Mouse (Mus musculus) frontal cortex, adult (tissue): ENCODE measurements at regions not wholly inside any gene's neighbourhood (a gene's known extent, or its start where the extent isn't known, plus 50 kb on each side); places are given as distances from the start of the nearest gene placed in this dataset.
"Not testable (repeated sequence)": the region's sequence is repeated elsewhere in the genome, so short reads cannot be mapped to it uniquely, and the experiment has no call there.

ENCODE experiments used
- ATAC-seq: cut with Nextera tagmentation; 2 replicates; pipeline ENCODE4 v1.9.2; 2017; ENCODE audit warnings: mild to moderate bottlenecking, moderate library complexity, mixed read lengths; ENCODE audit not compliant: low TSS enrichment

GRCm38 (mm10) chr13:52196917-52197316 lies 334.2 kb downstream of the Diras2 start:
- ATAC-seq = no peak

DNA sequence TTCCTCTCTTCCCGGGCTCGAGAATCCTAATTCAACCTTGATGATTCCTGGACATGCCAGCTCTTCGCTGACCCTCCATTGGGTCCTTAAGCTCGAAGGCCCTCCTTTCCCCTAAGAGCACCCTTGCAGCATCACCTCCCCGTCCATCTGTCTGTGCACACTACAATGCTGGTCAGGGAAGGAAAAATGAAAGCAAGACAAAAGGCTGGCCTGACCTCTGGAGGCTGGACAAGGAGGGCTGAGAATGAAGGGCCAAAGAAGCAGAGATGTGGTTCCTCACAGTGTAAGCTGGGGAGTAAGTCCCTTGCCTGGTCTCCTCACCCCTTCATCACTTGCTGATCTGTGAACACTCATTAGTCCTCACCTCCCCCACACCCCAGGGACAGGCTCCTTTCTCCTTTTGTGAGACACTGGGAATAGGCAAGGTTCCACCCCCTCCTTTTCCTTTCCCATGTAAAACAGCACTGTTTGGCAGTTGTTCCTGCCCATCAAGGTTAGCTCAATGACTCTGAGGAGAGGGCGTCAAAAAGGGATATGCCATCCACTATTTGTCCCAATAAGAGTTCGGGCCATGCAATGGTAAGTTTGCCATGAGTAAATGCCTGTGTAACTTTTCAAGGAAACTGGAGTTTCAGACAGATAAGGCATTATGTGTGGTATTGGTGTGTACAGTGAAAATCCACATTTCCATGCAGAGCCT lies 332.3 kb downstream of the Diras2 start:
- no peak for ATAC-seq

DNA sequence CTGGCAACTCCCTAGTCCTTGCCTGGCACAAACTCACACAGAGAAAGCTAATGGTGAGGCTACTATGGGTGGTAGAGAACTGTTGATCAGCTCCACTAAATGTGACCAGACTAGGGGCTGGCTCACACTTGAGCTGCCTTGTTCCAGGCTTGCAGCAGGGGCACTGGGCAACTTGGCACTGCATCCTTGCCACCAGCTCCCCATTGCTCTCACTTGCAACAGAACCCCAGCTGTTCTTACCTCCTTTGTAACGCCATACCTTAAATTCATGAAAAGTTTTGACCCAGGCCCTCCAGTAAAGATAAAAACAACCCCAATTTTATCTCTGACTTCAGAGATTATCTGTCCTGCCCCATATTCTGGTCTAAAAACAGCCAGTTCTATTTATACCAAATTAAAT lies 328.7 kb downstream of the Diras2 start:
- no peak for ATAC-seq

DNA sequence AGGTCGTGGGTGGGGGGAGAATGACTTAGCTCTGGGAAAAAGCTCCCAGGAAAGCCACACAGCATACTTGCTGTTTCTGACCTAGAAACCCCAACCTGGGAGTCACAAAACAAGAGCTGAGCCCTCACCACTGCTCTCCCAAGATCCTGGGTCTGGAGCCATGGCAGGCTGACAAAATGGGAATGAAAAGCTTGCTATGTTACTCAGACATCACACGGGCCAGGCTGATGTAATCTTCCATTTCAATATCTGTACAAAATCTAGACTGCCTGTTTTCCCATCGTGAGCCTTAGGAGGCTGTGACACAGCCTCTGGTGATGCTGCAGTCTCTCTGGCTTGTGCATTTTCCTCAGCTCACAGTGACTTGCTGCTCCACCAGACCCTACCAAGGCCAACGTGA lies 325.1 kb downstream of the Diras2 start:
- ATAC-seq = no peak

- ATAC-seq = no peak
Observed at GRCm38 (mm10) chr13:52216343-52216742, 314.7 kb downstream of the Diras2 start.

GRCm38 (mm10) chr13:52217066-52217465 lies 314.0 kb downstream of the Diras2 start:
- no peak for ATAC-seq

GRCm38 (mm10) chr13:52217741-52218140 lies 313.3 kb downstream of the Diras2 start:
- no peak for ATAC-seq

DNA sequence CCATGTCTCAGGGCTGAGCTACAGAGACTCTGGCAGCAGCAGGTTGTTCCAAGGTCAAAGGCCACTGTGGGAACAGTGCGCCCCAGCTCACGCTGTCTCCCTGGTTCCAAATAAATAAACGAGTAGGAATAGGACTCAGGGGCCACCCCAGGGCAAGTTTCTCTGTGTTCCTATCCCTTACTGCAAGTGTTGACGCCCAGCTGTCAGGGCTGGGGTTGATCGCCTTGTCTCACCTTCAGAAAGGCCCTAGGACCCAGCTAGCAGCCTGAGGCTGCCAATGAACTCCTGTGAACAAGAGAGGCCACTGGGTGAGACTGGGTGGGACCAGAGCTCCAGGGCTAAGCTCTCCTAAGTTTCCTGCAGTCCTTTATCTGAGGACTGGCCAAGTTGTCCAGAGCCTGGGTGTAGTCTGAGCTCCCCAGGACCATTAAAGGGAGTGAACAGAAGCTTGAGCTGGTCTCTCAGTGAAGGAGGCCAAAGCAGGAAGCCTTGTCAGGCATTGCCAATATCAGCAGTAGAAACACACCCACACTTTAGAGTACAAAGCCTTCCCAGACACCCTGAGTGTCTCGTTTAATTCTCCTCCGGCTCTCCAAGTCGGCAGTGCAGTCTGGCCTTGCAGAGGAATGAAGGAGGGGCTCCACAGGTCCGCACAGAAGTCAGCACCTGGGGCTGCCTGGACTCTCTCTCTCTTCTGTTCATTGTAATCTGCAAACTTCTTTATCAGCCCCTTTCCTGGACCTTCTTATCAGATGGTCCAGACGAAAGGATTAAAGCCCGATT lies 308.6 kb downstream of the Diras2 start:
- ATAC-seq = no peak

- ATAC-seq = no peak
Observed at GRCm38 (mm10) chr13:52223098-52223962, 307.7 kb downstream of the Diras2 start.

DNA sequence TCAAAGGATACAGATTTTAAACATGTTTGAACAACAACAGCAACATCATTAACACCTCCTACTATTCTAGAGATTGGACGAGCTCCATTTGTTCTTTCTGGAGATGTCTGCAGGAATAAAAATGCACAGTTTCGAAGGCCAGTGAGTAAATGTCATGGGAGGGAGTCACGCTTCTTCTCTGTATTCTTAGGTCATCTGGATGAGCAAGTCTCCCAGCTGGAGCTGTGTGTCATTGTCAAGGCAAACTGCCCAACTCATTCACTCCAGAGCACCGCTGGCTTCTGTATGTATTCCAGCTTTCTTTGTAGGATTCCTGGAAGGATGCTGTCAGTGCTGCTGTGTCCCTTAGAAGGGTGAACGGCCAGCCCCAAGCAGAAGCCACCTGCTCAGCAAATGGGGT lies 297.1 kb downstream of the Diras2 start:
- ATAC-seq = peak; percentile 74

DNA sequence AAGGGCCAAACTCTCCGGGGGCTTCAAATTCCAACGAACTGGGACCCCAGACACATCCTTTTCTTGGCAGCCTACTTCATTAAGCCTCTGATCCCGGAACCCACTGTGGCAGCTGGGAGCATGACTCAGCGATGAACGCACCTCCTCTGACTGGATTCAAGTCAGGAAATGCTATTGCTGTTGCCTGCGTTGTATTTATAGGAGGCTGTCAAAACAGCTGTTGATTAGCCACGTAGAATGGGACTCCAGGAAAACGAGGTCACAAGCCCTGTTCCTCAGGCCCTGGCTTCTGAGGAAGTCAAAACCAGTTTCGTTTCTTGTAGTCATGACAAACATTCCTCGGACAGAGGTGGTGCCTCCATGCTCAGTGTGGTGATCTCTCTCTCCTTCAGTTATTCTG lies 295.0 kb downstream of the Diras2 start:
- peak; percentile 43; the same call in 1 of the 2 replicates for ATAC-seq

- no peak for ATAC-seq
Observed at GRCm38 (mm10) chr13:52239563-52239962, 291.5 kb downstream of the Diras2 start.

DNA sequence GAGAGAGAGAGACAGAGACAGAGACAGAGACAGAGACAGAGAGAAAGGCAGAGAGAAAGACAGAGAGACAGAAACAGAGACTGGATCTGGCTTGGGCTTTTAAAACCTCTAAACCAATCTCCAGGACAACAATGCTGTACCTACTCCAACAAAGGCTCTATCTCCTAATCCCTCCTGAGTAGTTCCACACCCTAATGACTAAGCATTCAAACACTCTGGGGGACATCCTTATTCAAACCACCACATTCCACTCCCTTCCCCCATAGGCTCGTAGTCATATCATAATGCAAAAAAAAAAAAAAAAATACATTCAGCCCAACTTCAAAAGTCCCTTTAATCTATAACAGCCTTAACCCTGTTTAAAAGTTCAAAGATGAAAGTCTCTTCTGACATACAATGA lies 289.3 kb downstream of the Diras2 start:
- no peak for ATAC-seq

DNA sequence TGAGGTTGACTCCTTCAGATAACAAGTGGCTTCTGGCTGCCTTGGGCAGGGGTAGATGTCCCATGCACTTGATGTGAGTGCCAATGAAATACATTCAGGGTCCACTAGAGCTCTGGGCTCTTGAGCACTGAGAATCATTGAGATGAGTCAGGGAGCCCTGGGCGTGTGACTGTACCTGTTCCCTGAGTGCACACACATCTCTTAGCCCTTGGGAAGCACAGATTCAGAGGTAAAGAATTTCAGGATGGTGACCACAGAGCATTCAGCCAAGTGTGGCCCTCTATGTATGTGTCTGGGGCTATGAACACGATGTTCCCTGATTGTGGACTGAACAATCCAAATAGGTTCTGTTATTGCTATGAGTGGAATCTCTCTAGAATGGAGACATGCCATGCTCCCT lies 281.6 kb downstream of the Diras2 start:
- ATAC-seq = no peak

DNA sequence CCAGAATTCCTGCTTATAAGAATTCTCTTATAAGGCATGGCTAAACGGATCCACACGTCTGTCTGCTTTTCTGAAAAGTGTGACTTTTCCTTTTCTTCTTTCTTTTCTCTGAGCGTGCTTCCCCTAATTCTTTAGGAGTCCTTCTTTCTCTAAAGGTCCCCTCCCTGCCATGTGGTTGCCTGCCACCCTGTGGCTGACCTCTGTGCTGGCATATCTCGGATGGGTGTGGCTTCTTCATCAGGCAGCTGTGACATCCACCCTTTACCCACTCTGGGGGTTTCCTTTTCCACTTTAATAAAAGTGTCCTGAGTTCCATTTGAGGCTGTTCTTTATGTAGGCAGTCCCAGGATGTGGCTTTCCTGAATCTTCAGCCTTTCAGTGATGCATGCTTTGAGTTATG lies 280.7 kb downstream of the Diras2 start:
- no peak for ATAC-seq

GRCm38 (mm10) chr13:52252303-52252702 lies 278.8 kb downstream of the Diras2 start:
- no peak for ATAC-seq

GRCm38 (mm10) chr13:52252726-52253125 lies 278.4 kb downstream of the Diras2 start:
- ATAC-seq = not testable (repeated sequence)

GRCm38 (mm10) chr13:52253138-52253537 lies 277.9 kb downstream of the Diras2 start:
- peak; percentile 58; the same call in 1 of the 2 replicates for ATAC-seq

GRCm38 (mm10) chr13:52254185-52254584 lies 276.9 kb downstream of the Diras2 start:
- peak; percentile 84 for ATAC-seq

DNA sequence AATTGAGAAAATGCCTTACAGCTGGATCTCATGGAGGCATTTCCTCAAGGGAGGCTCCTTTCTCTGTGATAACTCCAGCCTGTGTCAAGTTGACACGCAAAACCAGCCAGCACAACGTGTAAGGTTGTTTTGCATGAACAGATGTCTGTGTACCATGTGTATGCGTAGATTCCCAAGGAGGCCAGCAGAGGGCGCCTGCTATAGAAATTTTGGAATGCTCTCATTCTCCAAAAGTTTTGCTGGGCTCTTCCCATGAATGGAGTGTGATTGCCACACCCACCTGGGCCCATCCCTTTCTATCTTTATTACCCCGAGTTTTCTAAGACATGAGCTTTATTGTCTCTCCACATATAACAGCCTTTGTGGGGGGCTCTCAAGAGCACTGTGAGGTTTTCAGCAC lies 275.4 kb downstream of the Diras2 start:
- ATAC-seq = no peak

DNA sequence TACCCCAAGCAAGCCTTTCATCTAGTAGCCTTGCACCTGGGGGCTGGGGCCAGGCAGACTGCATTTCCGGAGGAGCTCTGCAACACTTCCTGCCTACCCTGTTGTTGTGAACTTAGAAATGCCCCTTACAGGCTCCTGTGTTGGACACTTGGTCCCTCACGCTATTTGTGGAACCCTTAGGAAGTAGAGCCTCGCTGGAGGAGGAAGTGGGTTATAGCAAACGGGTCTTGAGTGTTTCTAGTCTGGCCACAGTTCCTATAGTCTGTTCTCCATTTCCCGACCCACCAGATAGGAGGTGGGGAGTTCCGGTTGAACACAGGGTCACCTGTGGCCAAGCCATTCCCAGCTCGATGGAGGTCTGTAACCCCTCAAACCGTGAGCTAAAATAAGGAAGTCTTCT lies 272.7 kb downstream of the Diras2 start:
- ATAC-seq = no peak

DNA sequence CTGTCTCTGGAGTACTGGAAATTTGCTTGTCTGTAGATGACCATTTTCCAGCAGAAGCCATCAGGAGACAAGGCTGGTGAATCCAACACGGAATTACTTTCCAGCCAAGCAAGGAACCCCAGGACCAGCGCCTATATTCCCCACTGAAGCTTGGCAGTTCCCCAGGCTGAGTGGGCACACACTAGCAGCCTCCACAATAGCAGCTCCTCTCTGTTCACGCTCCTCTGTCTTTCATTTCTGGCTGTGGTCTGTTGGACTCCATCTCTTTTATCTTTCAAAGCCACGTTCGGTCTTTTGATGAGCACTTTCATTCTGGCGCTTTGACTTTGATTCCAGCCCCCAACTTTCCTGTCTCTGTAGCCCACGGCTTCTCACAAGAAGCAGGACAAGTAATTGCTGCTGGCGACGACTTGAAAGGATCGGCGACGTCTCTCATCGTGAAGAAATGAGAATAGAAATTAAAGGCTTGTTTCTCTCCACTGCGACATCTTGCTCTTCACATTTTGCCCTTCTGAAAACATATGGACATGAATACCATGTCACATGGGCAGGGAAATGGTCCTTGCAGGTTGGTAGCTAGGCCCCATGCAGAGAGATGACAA lies 268.0 kb downstream of the Diras2 start:
- ATAC-seq = peak; percentile 79; the same call in 1 of the 2 replicates
